Mouse (Mus musculus) megakaryocyte-erythroid progenitor cell, adult 5-6 weeks (primary cell): Measurements from ENCODE around the gene Tmigd3. TPM values are rescaled to one million over a fixed set of nuclear protein-coding genes. Genes with fewer than 3 reads are reported as not detected.
A peak's percentile ranks its signal among the peaks of the same experiment; 100 is the strongest.

ENCODE experiments used
- ATAC-seq: replicated peaks from 2 replicates; pipeline ENCODE4 v1.8.0; 2016; ENCODE audit warnings: mild to moderate bottlenecking, inconsistent platforms; ENCODE audit not compliant: severe bottlenecking, poor library complexity, low FRiP score, low TSS enrichment
- total RNA-seq, 2 experiments: library from RNA; stranded (forward) in 1 of 2; stranded (reverse) in 1 of 2; fragments of 200-1000, 215-1000 nt in 1 of 2; fragments of >200 nt in 1 of 2; fragmentation: Nextera tagmentation in 1 of 2; gene quantifications; 2 replicates each; pipeline ENCODE4 v1.2.3; 2014 to 2017

Tmigd3 gene
- total RNA-seq, 2 experiments from 2014 or later = not detected

DNA sequence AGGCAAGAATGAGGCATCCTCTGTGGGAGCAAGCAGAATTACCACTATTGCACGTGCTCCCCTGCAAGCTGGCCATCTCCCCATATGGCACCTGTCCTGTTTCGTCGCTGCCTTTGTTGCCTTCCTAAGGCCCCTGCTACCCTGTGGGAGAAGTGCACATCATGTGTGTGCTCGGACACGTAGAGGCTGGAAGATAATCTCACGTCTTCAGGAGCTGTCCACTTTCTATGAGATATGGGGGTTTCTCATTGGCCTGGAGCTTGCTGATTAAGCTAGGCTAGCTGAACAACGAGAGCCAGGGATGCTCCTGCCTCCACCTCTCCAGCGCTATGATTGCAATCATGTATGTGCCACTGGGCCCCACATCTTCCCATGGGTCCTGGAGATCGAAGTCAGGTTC, 53.9 kb downstream of the Tmigd3 start:
- peak; percentile 27; the same call in 1 of the 2 replicates for ATAC-seq

DNA sequence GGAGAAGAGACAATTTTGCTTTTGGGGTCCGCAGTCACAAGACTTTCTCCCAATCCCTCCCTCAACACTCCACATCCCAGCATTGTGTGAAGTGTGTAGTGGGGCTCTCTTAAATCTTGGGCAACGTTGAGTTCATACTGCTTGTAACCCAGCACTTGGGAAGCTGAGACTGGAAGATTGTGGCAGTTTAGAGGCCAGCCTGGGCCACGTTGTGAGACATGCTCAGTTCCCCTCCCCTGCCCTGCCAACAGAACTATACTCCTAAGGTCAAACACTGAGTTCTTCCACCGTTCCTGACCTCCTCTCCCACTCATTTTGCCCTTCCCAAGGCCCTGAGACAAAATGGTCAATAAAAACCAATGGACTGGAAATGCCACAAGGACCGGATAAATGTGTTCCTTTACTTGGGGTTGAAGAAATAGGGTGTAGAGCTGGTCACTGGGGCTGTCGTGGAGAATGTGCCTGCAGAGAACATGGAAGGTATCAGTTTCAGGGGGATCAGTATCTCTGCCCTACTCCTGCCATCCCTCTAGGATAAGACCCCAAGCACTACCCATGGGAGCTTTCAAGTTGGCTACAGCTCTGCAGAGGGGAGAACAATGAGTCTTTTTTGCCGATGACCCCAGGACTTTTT, 57.0 kb downstream of the Tmigd3 start:
- no peak for ATAC-seq

DNA sequence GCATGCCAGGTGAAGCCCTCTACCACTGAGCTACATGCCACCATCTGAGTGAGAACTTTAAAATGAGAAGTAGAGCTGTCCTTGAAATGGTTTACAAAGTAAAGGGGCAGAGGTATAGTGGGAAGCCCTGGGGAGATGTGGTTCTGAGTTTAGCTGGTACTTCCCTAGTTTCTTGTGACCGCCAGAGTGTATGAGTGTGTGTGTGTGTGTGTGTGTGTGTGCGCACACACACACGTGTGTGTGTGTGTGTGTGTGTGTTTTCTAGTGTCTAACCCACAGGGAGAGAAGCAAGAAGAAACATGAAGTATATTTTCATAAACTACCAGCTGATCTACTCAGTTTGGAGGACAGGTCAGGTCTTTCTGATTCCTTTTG, 57.5 kb downstream of the Tmigd3 start:
- ATAC-seq = no peak

DNA sequence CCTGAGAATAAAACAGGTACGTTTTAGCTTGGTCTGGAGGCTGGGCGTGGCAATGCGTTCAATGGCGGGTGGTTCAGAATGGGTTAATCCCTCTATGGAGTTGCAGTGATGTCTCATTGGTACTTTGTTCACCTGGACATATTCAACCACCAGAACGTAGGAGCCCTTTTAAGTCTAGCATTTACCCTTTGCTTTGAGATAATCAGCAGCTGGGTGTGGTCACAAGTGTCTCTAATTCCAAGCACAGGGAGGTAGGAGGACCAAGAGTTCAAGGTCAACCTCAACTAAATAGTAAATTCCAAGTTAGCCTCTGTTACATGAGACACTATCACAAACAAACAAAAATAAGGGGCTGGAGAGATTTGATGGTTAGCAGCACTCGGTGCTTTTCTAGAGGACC, 58.1 kb downstream of the Tmigd3 start:
- ATAC-seq = no peak

DNA sequence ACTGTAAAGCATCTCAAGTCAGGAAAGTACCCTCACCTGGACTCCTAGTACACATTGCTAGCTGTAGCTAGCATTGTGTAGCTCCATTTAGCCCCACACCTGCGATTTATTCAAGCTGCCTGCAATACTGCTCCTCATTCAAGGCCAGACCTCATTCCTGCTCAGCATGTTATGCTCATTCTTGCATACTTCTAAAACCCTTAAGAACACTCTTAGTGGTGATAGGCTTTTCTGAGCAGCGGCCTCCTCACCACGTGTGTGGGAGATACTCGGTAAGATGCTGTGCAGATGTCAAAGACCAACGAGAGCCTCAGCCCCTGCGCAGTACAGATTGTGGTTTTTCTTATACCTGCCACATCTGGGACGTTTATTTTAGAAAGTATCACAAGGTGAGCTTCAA, 59.1 kb downstream of the Tmigd3 start:
- ATAC-seq = no peak

DNA sequence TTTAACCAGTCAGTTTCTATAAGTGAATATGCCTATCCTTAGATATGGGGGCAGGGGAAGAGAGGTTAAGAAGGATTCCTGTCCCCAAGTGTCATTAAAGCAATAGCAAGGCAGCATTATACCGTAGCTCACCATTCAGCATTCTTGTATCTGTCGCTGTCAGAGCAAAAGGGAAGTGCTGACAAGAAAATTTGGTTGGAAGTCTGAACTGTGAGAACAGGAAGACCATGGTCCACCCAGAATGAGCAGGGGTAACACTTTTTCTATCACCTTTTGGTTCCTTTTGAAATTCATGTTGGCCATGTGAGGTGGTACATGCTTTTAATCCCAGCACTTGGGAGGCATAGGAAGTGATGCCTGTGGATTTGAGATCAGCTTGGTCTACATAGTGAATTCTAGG, 60.4 kb downstream of the Tmigd3 start:
- no peak for ATAC-seq

DNA sequence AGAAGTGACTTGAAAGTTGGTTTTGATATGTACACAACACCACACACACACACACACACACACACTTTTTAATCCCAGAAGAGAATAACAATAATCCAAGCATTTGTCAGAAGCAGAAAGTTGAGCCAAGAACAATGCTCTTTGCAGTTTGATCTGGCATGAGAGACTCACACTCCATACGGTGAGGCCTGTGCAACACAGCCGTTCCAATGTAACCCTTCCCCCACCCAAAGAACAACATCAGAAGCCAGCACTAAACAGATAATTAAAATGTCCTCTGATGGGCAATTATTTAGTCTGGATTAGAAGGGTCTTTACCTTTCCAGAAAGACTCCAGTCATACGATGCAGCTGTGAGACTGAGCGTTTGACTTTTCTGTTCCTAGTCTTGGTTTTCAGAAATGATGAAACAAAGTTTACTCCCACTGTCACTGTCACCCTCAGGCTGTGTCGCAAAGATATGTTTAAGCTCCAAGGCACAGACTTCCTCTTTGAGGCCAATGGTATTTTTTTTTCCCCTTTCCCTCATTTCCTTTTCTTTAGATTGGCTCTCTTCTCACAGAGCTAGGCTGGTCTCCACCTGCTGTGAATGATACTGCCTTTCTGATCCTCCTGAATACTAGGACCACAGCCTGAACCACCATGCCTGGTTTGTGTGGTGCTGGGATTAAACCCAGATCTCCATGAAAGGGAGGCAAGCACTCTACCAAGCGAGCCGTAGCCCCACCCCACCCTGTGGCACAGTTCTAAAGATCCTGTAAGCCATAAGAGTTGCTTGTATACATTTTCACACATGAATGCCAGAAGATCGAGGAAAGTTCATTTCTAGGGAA, 61.8 kb downstream of the Tmigd3 start, which contains the start of gene I830077J02Rik:
I830077J02Rik (minus strand) TSS at position 425 of the 832 bp plus-strand sequence.
- peak; percentile 59 for ATAC-seq

DNA sequence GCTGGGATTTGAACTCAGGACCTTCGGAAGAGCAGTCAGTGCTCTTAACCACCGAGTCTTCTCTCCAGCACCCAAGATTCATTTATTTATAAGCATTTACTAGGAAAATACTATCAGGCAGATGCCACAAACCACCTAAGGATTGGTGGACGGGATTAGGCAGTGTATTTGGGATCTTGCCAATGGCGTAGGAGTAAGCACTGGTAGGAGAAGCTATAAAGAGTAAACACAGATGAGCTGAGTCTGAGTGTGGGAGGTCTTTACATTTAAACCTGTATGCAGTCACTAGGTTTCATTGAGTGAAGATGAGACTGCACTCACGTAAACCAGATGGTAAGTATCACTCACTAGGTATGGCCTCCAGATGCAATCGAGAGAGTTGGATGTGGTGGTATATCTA, 63.2 kb downstream of the Tmigd3 start:
- no peak for ATAC-seq

DNA sequence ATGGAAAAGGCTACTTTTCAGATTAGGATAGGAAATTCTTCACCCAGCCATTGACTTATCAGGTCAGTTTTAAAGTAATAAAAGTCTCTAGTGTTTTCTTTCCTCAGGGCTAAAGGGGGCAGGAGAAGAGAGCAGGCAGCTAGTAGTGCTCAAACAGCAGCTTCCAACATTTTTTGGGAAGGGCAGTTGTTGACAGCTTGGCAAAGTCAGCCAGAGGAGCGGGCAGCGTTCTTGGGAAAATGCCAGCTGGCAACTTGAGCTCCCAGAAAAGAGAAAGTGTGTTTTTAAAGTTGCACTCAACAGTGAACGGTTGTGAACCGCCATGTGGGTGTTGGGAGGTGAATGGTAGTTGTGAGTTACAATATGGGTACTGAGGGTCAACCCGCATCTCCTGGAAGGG, 64.3 kb downstream of the Tmigd3 start:
- no peak for ATAC-seq

DNA sequence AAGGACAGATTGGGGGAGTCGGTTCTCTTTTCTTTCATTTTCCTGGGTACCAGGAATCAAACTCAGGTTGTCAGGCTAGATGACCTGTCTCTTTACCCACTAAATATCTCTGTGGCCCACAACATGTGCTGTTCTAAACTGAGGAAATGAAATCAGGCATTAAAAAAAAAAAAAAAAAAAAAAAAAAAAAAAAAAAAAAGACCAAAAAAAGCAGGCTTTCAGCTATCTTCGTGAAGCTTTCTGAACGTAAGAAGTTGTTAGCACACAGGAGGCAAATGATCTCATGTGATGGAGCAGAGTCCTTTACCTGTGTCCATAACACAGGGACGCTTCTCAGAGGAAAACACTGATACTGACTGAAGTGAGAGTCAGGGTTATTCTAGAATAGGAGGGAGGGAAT, 65.4 kb downstream of the Tmigd3 start:
- no peak for ATAC-seq

DNA sequence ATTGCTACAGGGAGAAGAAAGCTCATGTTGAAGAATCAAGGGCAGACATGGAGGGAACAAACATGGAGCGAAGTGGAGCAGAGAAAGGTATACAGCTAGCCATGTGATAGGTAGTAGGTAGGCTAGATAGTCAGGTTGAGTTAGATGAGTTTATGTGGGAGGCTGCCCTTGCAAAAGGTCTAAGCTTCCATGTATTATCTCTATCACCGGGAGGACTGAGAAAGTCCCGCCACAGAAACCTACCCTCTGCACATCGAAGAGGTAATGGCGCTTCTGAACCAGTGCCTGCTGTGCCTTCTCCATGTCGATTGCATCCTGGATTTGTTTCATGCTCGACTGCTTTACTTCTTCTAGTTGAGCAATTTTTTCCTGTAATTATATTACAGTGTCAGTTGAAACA, 80.6 kb downstream of the Tmigd3 start:
- ATAC-seq = no peak

DNA sequence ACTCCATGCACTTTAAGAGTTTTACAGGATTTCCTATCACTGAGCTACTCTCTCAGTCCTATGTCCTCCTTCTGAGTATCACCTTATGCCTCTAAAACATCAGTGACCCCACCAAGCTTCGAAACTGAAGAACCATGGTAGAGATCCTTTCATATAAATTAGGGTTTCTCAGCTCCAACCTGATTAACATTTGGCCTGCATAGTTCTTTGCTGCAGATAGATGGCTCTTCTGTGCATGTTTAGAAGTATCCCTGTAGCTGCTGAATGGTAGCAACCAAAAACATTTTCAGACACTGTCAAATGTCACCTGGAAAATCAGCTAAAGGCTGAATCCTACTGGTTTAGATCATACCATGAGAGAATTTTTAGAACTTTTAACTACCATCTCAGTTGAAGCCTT, 86.5 kb downstream of the Tmigd3 start:
- no peak for ATAC-seq

DNA sequence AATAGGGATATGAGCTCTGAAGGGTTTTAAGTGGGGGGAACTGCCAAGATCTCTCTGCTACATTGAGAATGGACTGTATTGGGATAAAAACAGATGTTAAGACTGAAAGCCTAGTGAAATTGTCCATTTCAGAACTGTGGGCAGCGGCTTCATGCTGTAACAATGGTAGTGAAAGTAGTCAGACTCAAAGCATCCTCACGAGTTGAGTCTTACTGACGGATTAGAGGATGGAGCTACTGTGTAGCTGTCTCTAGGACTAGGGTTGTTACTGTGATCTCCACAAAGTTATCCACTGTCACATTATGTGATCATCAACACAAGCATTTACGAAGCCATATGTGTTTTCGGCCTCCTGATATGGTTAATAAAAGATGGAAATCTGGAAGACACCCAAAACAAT, 87.5 kb downstream of the Tmigd3 start:
- no peak for ATAC-seq

DNA sequence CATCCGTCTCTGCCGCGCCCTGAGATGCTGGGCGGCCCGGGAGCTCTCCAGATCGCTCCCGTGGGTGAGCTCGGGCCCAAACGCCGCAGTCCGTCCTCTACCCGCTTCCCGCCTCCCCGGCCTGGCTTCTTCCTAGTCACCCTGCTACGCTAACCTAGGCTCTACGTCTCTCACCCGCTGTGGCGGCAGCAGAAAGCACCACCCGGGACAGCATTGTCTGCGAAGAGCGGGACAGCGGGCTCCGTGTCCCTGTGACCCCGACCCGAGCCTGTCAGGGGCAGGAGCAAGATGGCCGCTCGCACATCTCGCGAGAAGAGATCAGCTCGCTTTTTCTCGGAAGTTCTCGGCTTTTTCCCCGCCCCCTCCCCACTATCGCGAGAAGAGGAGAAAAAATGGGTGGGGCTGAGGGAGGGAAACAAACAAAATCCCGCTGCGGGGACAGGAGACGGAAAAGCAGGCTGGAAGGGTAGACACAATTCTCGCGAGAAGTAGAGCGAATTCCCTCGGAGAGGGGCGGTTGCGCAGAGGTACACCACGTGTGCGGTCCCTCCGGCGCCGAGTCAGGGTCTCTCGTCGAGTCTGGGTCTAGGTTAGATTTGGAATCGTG, 88.4 kb downstream of the Tmigd3 start, which contains the start of gene Wdr77:
Wdr77 (plus strand) TSS at position 396 of the 607 bp plus-strand sequence.
- peak; percentile 90 for ATAC-seq

DNA sequence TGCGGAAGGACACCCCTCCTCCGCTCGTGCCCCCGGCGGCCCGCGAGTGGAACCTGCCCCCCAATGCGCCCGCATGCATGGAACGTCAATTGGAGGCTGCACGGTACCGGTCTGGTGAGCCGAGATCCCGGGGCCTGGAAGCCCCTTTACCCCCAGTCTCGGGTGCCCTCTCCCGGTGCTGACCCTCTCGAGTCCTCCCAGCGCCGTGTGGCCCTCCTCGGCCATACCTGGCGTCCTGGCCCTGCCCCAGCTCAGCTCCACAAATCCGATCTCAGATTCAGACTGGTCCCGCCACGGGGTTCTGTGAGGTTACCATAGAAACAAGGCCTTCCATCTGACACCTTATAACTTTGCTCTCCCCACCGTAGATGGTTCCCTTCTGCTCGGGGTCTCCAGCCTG, 88.9 kb downstream of the Tmigd3 start:
- ATAC-seq = peak; percentile 48

DNA sequence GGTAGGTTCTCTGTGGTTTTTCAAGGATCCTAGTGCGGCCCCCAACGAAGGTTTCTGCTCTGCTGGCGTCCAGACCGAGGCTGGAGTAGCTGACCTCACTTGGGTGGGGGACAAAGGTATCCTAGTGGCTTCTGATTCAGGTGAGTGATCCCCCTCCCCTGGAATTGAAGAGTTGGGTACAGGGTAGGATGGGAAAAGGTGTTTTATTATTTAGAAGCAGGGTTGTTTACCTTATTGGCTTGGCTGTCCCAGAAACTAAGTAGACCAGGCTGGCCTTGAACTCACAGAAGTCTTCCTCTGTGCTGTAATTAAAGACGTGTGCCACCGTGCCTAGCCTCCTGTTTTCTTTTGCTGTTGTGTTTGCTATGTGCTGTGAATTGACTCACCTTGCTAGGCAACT, 89.3 kb downstream of the Tmigd3 start, which contains the start of gene Atp5f1:
Atp5f1 (minus strand) TSS at position 101 of the 400 bp plus-strand sequence.
- ATAC-seq = no peak

DNA sequence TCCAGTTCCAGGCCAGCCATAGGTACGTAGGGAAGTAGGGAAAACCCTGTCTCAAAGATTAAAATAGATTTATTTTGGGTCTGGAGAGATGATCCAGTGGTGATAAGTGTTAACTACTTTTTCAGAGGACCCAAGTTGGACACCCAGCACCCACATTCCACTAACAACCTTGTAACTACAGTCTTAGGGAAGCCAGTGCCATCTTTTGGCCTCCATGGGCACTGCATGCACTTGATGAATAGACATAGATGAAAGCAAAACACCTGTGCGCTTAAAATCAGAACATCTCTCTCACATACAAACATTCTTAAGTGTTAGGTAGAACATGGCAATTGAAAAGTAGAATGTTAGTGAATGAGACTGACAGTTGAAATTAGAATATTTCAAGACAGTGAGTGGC, 90.0 kb downstream of the Tmigd3 start:
- no peak for ATAC-seq

DNA sequence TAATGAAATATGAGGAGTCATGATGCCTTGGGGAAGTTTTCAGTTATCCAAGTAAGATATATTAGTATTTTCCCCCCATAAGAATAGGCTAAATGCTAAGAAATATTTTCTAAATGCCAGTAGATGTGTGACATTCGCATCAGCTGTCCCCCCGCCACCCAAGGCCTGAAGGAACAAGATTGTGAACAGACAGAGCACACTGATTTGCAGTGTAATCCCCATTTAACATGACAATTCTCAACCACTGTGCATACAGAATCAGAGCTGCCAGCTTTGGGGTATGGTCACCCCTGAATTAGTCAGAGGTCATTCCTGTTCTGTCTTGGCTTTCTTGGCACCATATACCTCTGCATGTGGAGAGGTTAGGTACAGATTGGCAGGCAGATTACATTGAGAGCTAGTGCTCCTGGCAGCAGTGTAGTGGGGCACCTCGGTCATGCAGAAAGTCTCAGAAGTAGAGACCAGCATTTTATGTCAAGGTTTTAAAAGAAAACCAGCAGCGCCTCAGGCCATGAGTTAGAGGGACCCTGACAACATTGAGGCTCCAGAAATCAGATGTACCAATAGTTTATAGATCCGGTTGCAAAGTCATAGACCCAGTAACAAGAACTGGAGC, 101.2 kb downstream of the Tmigd3 start:
- no peak for ATAC-seq

DNA sequence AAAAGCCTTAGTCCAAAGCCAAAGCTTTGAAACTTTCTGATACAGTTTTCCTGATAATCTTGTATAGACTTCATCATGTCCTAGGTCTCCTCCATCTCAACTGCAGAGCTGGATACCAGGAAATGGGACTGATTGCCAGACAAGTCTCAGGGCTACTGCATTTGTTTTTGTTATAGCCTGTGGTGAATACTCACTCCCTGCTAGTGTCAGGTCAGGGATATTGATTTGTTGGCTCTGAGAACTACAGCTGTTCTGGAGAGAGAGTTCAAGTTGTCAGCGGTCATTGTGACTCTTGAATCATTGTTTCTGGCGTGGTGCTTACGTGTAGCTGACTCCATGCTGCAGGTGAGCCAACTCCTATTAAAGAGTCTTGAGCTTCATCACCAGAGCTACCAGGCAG, 102.7 kb downstream of the Tmigd3 start, which contains the start of gene Ovgp1:
Ovgp1 (plus strand) TSS at position 301 of the 400 bp plus-strand sequence.
- no peak for ATAC-seq
